Mouse (Mus musculus) thymus, adult 2 months (tissue): ENCODE data around the gene Gm10256. TPM values are rescaled to one million over a fixed set of nuclear protein-coding genes. Genes with fewer than 3 reads are reported as not detected.
"Not testable (repeated sequence)": the region's sequence is repeated elsewhere in the genome, so short reads cannot be mapped to it uniquely, and the experiment has no call there.

ENCODE experiments used
- DNase-seq: peaks from one replicate; pipeline ENCODE4 v3.0.0; 2021
- H3K27ac ChIP-seq: fragments of 200-500 bp; 2 replicates; pipeline ENCODE4 v1.5.1; 2012; ENCODE audit warnings: low read length, control low read depth; ENCODE audit not compliant: control insufficient read depth, insufficient read depth
- H3K27me3 ChIP-seq: fragments of 200-500 bp; 2 replicates; pipeline ENCODE4 v1.6.1; 2012; ENCODE audit warnings: mild to moderate bottlenecking, low read length, moderate library complexity, mixed read lengths; ENCODE audit not compliant: control insufficient read depth, insufficient read depth
- H3K36me3 ChIP-seq: fragments of 200-500 bp; 2 replicates; pipeline ENCODE4 v1.6.1; 2012; ENCODE audit warnings: mild to moderate bottlenecking, low read length, moderate library complexity; ENCODE audit not compliant: control insufficient read depth, insufficient read depth
- H3K4me1 ChIP-seq: fragments of 200-500 bp; replicated peaks from 2 replicates; pipeline ENCODE4 v1.6.1; 2012; ENCODE audit warnings: low read length; ENCODE audit not compliant: control insufficient read depth, insufficient read depth
- H3K4me3 ChIP-seq: fragments of 200-500 bp; 2 replicates; pipeline ENCODE4 v1.5.1; 2012; ENCODE audit warnings: mild to moderate bottlenecking, low read length, control low read depth, moderate library complexity; ENCODE audit not compliant: control insufficient read depth, insufficient read depth
- WGBS: fragments of 180-500 bp; shearing (Covaris S2); methylation state at CpG from one replicate; pipeline ENCODE4 v1.1.7; 2018; 5-methylcytosine and 5-hydroxymethylcytosine counted together
- polyA plus RNA-seq: library from polyadenylated mRNA; depleted of rRNA; stranded (reverse); fragments of >200 nt; gene quantifications from 2 replicates; pipeline ENCODE4 v1.2.3, GENCODE M21; 2012; rRNA removed

Gene Gm10256
- polyA plus RNA-seq, result not detected in 2 replicates

- not testable (repeated sequence) for H3K36me3 ChIP-seq, DNase-seq, H3K27ac ChIP-seq, H3K27me3 ChIP-seq, H3K4me1 ChIP-seq, H3K4me3 ChIP-seq
- WGBS, result no CpG with 5 or more reads among the region's 9 CpGs
Observed at GRCm38 (mm10) chrY:2830380-2830779, at the start of gene Gm10256, which contains the start of gene Rbmy. TSS of gene Gm10256 (plus strand) at chrY:2830699. TSS of gene Rbmy (plus strand) at chrY:2830680.

GRCm38 (mm10) chrY:2796105-2796504 is 34.4 kb upstream of the Gm10256 start, which contains the start of gene Gm4064:
TSS of gene Gm4064 (minus strand) at chrY:2796205.
- H3K4me1 ChIP-seq, H3K27ac ChIP-seq, H3K4me3 ChIP-seq, DNase-seq, H3K27me3 ChIP-seq, H3K36me3 ChIP-seq: not testable (repeated sequence)
- WGBS, result no CpG with 5 or more reads among the region's 8 CpGs

- H3K27me3 ChIP-seq, H3K4me1 ChIP-seq, DNase-seq, H3K36me3 ChIP-seq, H3K27ac ChIP-seq, H3K4me3 ChIP-seq: not testable (repeated sequence)
- WGBS, result no CpG with 5 or more reads among the region's 9 CpGs
Observed at GRCm38 (mm10) chrY:2900689-2901088, 70.2 kb downstream of the Gm10256 start, which contains the start of gene Gm10352. TSS of gene Gm10352 (plus strand) at chrY:2900989.

Other genes starting within 250 kb of the Gm10256 start
- gene H2al2c, start 231.6 kb upstream of the Gm10256 start, polyA plus RNA-seq, result not detected in 2 replicates
- gene Sry, start 167.0 kb upstream of the Gm10256 start, polyA plus RNA-seq, result 0.13 TPM in 1 of 2 replicates, not detected in the other
- gene H2al2b, start 110.0 kb upstream of the Gm10256 start, polyA plus RNA-seq, result not detected in 2 replicates
- gene Gm4064, start 34.5 kb upstream of the Gm10256 start, polyA plus RNA-seq, result not detected in 2 replicates
- not detected in 2 replicates for gene Rbmy, start within 50 bp of the Gm10256 start, polyA plus RNA-seq
- not detected in 2 replicates for gene Gm10352, start 70.3 kb downstream of the Gm10256 start, polyA plus RNA-seq
- gene Gm29289, start 101.9 kb downstream of the Gm10256 start, polyA plus RNA-seq, result not detected in 2 replicates